Mouse (Mus musculus) right cerebral cortex, postnatal 25 days (tissue): ENCODE results near the gene Gm3448.
"Not testable (repeated sequence)": the region's sequence is repeated elsewhere in the genome, so short reads cannot be mapped to it uniquely, and the experiment has no call there.

Experiments used
- DNase-seq: peaks from one replicate; pipeline ENCODE4 v3.0.0; 2022

The Gm3448 gene

GRCm38 (mm10) chr17:15041175-15041729 is at the start of gene Gm3448, which contains the start of the genes Ermard and Tcte3:
Gene Gm3448, minus strand, starts transcription at chr17:15041537.
Gene Ermard, plus strand, starts transcription at chr17:15041208.
Gene Tcte3, minus strand, starts transcription at chr17:15041488.
- peak; percentile 60 for DNase-seq

GRCm38 (mm10) chr17:15088591-15089001 is 47.3 kb upstream of the Gm3448 start:
- no peak for DNase-seq

- DNase-seq: no peak
Observed at GRCm38 (mm10) chr17:15088166-15088565, 46.8 kb upstream of the Gm3448 start.

- no peak for DNase-seq
Observed at GRCm38 (mm10) chr17:15085006-15085405, 43.7 kb upstream of the Gm3448 start.

- DNase-seq: no peak
Observed at GRCm38 (mm10) chr17:15084226-15084848, 43.0 kb upstream of the Gm3448 start.

GRCm38 (mm10) chr17:15077536-15077935 is 36.2 kb upstream of the Gm3448 start:
- DNase-seq: no peak

- no peak for DNase-seq
Observed at GRCm38 (mm10) chr17:15075033-15075432, 33.7 kb upstream of the Gm3448 start.

- no peak for DNase-seq
Observed at GRCm38 (mm10) chr17:15072211-15072610, 30.9 kb upstream of the Gm3448 start.

- no peak for DNase-seq
Observed at GRCm38 (mm10) chr17:15069124-15069523, 27.8 kb upstream of the Gm3448 start.

GRCm38 (mm10) chr17:15068040-15068792 is 26.9 kb upstream of the Gm3448 start:
- DNase-seq: no peak

- DNase-seq: no peak
Observed at GRCm38 (mm10) chr17:15066911-15067310, 25.6 kb upstream of the Gm3448 start.

- DNase-seq: no peak
Observed at GRCm38 (mm10) chr17:15066066-15066465, 24.7 kb upstream of the Gm3448 start.

GRCm38 (mm10) chr17:15065391-15066024 is 24.2 kb upstream of the Gm3448 start:
- peak; percentile 70 for DNase-seq

GRCm38 (mm10) chr17:15060356-15060755 is 19.0 kb upstream of the Gm3448 start:
- no peak for DNase-seq

GRCm38 (mm10) chr17:15059646-15060045 is 18.3 kb upstream of the Gm3448 start:
- DNase-seq: no peak

- no peak for DNase-seq
Observed at GRCm38 (mm10) chr17:15058161-15058591, 16.8 kb upstream of the Gm3448 start.

GRCm38 (mm10) chr17:15055925-15056324 is 14.6 kb upstream of the Gm3448 start:
- peak; percentile 23 for DNase-seq

- DNase-seq: not testable (repeated sequence)
Observed at GRCm38 (mm10) chr17:15053829-15054200, 12.5 kb upstream of the Gm3448 start.

- not testable (repeated sequence) for DNase-seq
Observed at GRCm38 (mm10) chr17:15053183-15053828, 12.0 kb upstream of the Gm3448 start.

GRCm38 (mm10) chr17:15052766-15053165 is 11.4 kb upstream of the Gm3448 start:
- not testable (repeated sequence) for DNase-seq

GRCm38 (mm10) chr17:15050338-15050737 is 9.0 kb upstream of the Gm3448 start:
- not testable (repeated sequence) for DNase-seq

- DNase-seq: not testable (repeated sequence)
Observed at GRCm38 (mm10) chr17:15040455-15040854, 882 bp downstream of the Gm3448 start.

- DNase-seq: not testable (repeated sequence)
Observed at GRCm38 (mm10) chr17:15031414-15031813, 9.9 kb downstream of the Gm3448 start.
